Mouse (Mus musculus) common myeloid progenitor, adult 5-6 weeks (primary cell): ENCODE data around the gene Mipol1. TPM values are rescaled to one million over a fixed set of nuclear protein-coding genes. Genes with fewer than 3 reads are reported as not detected.

Experiments
- ATAC-seq: replicated peaks from 2 replicates; pipeline ENCODE4 v1.8.0; 2016; ENCODE audit warnings: low read depth, mild to moderate bottlenecking, moderate TSS enrichment, inconsistent platforms; ENCODE audit not compliant: poor library complexity, severe bottlenecking
- total RNA-seq: library from RNA; stranded (forward); fragments of 200-1000, 187-1606 nt; gene quantifications from 2 replicates; pipeline ENCODE4 v1.2.3, GENCODE M21; 2017

The Mipol1 gene
- total RNA-seq, 1 experiment from 2014 or later: 16.4 TPM

DNA sequence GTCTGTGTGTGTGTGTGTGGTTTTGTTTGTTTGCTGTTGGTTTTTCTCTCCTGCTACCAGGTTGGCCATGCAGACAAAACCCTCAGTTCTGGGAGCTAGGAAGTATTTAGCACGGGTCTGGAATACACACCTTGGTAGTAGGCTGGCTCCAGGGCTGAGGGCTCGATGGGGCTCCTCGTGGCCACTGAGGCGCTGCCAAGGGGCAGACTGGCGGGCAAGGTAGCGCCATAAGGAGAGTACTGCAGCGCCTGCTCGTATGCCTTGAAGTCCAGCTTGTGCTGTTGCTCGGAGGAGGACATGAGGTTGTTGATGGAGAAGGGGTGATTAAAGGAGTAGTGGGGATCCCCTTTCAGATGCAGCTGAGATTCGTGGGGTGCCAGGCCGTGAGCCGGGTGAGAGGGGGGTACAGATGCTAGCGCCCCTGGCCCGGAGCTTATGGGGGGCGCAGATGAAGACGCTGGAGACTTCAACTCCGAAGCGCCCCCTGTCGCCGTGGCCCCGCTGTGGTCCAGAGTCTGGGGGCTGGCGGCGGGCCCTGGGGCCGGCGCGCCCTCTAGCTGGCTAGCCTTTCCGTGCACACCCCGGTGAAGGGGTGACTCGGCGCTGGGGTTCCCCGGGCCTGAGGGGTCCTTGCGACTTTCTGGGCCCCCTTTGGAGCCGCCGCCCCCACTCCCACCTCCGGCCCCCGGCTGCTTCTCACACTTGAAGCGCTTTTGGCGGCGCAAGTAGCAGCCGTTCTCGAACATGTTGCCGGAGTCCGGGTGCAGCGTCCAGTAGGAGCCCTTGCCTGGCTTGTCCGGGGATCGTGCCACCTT, 311.9 kb downstream of the Mipol1 start:
- ATAC-seq: no peak

DNA sequence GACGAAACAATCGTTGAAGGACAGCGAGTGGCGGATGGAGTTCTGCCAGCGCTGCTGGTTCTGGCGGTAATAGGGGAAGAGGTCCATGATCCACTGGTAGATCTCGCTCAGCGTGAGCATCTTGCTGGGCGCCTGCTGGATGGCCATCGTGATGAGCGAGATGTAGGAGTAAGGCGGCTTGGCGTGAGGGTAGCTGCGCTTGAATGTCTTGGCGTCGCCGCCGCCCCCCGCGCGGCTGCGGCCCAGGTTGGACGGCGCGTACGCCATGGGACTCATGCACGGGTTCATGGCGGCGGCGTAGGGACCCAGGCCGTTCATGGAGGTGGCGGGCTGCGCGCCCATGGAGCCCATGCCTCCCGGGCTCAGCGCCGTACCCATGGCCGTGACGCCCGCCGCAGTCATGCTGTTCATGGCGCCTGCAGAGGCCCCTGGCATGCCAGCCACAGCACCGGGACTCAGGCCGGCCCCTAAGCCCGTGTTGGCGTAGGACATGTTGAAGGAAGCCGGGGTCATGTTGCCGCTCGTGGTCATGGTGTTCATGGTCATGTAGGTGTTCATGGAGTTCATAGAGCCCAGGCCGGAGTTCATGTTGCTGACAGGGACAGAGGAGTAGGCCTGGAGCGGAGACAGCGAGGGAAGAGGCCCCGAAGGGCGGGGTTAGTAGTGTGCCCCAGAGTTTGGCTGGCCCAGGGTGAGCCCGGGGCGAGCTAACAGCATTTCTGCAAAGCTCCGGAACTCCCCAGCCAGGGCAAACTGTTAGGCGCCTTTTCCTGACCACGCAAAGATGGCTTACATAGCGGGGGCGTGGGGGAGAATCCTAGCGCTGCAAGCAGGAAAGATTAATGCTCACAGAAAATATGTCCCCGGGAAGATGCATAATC, 312.8 kb downstream of the Mipol1 start:
- no peak for ATAC-seq

DNA sequence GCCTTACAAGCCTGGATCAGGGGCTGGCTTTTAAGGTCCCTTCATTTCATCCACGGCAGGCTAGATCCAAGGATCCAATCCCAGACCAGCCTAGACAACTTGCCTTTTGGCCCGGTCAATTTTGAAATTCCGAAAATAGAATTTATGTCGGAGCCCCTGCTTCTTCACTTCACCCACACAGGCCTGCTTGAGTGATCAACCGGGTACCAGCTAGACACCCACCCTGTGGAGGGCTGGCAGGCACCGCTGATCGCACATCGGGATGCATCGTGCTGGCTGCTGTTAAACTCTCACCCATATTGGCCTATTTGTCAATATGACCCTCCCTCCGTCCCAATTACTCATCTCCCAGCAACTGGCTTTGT, 313.4 kb downstream of the Mipol1 start:
- no peak for ATAC-seq

DNA sequence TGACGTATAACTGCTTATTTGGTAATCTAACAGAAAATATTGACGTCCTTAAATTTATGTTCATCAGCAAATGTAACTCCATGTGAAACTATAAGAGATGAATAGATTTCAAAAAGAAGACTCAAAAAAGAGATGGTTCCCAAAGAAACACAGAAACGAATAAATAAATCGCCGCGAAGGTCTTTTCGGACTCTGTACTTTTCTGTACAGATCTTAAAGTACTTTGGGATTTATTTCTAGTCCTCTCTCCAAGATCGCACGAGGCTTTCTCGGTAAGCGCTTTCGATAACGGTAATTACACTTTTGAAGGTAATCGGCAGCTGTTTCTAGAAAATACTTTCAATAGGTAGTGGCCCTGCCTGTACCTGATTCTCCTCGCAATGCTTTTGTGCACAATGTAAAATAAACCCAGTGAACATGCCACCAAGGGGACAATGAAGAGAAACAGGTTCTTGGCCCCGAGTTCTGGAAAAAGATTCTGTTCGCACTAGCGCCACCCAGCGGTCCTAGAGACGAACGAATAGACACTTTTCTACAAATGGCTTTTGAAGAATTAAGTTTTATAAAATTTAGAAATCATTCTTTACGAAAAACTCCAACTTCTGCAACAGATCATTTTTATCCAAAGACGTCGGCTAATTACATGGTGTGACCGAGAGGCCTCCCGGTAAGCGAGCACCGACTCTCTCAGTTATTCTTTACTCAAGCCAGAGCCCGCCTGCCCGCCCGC, 314.6 kb downstream of the Mipol1 start:
- no peak for ATAC-seq

DNA sequence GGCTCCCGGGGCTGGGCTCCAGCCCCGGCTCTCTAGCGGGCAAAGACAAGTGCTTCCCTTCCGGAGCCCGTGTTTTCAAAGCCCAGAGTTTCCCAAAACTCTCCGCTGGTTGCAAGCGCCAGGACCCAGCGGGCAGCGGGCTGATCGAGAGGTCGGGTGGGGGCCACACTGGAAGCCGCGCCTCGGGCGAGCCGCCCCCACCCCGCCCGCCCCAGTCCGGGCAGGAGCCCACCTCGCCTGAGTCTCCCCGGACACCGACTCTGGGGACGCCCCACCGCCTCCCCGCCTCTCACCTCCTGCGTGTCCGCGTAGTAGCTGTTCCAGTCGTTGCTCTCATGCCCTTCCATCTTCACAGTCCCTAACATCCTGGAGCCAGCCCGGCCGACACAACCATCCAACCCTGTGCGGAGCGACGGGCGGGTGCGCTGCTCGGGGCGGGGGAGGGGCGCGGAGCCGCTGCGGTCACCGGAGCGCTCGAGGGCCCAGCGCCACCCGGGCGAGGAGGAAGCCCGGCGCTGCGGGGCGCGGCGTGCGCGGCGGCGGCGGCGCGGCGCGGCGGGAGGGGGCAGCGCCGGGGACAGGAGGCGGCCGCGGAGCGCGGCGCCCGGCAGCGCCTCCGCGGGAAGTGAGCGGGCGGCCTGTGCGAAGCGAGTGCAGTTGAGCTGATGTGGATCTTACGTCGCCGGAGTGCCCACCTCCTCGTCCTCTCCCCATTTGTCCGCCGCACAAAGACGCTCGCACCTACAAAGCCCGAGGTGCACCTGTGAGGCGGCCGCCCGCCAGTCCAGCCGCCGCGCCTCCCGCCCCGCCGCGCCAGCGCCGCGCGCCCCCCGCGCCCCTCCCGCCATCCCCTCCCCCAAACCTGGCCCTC, 315.4 kb downstream of the Mipol1 start:
- no peak for ATAC-seq

Other genes with a start within 250 kb of the Mipol1 start
- gene Slc25a21, start 33.0 kb upstream of the Mipol1 start, total RNA-seq: 24.2 and 27.9 TPM in 2 replicates
- 118 and 119 TPM in 2 replicates for gene Prps1l3, start within 50 bp of the Mipol1 start, total RNA-seq